Mouse (Mus musculus): ENCODE measurements at regions not wholly inside any gene's neighbourhood (a gene's known extent, or its start where the extent isn't known, plus 50 kb on each side); places are given as distances from the start of the nearest gene placed in this dataset.

DNA sequence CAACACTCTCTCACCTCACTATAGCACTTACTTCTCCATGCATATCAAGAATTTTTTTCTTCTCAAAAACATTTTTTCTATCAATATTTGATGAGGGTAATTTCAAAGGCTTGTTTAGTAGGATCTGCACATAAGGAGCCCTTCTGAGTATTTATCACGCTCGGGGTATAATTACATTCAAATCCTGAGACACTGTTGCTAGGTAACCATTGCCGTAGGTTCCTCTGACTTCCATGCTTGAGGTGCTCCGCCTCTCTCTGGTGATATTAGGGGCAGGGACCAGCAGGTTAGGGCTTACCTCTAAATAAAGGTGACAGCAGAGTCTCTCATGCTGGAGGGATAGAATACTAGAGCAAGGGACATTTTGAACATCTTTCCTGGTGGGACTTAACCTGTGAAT lies 54.4 kb upstream of the 9630041A04Rik start:
- Histone ChIP-seq H3K4me1 (ENCODE audit: control insufficient read depth in 1 of 2, insufficient read depth in 2 of 2, low read length in 2 of 2) (no peaks in the 10 kb centered on the region), H3K27ac (ENCODE audit: control insufficient read depth, low read depth, low read length) (no peak overlapping the region), H3K4me3 (ENCODE audit: control insufficient read depth in 1 of 2, insufficient read depth in 1 of 2, low read depth in 2 of 2, low read length in 2 of 2) (no peak overlapping the region), H3K9ac (ENCODE audit: control insufficient read depth, low read depth, low read length, poor library complexity, severe bottlenecking) (no peak overlapping the region), H3K79me2 (ENCODE audit: control insufficient read depth, insufficient read depth, low read length, poor library complexity) (no peaks in the 10 kb centered on the region), H3K9me3 (replicated peaks; ENCODE audit: insufficient read depth, low read length) (no peaks in the 10 kb centered on the region), H3K36me3 (ENCODE audit: control insufficient read depth in 1 of 2, insufficient read depth in 2 of 2, low read length in 2 of 2) (no peaks in the 10 kb centered on the region), H3K27me3 (ENCODE audit: control insufficient read depth in 1 of 2, insufficient read depth in 2 of 2, low read length in 2 of 2) (no peaks in the 10 kb centered on the region)
- TF ChIP-seq SIN3A (IDR thresholded peaks at IDR 0.05; ENCODE audit: low read length) = no peak
- no peak for TF ChIP-seq RAD21 (IDR thresholded peaks at IDR 0.05; ENCODE audit: low read depth, low read length)
- TF ChIP-seq JUND (IDR thresholded peaks at IDR 0.05; ENCODE audit: low read depth, low read length) = no peak
- no peak for TF ChIP-seq MEF2A (IDR thresholded peaks at IDR 0.05; ENCODE audit: extremely low read depth, insufficient replicate concordance, low read depth, low read length, poor library complexity, severe bottlenecking)
- no peak for TF ChIP-seq CHD2 (IDR thresholded peaks at IDR 0.05; ENCODE audit: low read length)
- no peak for TF ChIP-seq NRF1 (IDR thresholded peaks at IDR 0.05; ENCODE audit: insufficient read depth, low read depth, low read length, poor library complexity, severe bottlenecking)
- no peak for TF ChIP-seq ELF1 (IDR thresholded peaks at IDR 0.05; ENCODE audit: low read depth, low read length)
- TF ChIP-seq KAT2A (conservative IDR thresholded peaks at IDR 0.05; ENCODE audit: low read depth, low read length) = no peak
- TF ChIP-seq GATA1 (IDR thresholded peaks at IDR 0.05; ENCODE audit: low read depth, low read length) = no peak
- no peak for TF ChIP-seq NELFE (IDR thresholded peaks at IDR 0.05; ENCODE audit: low read depth, low read length)
- no peak for TF ChIP-seq CTCF (IDR thresholded peaks at IDR 0.05 in 2 of 3, conservative IDR thresholded peaks at IDR 0.05 in 1 of 3; ENCODE audit: control insufficient read depth in 1 of 3, insufficient read depth in 1 of 3, low read depth in 2 of 3, low read length in 3 of 3, poor library complexity in 1 of 3, severe bottlenecking in 1 of 3)
- TF ChIP-seq USF1 (IDR thresholded peaks at IDR 0.05; ENCODE audit: low read depth, low read length) = no peak
- TF ChIP-seq MYC (IDR thresholded peaks at IDR 0.05; ENCODE audit: low read depth, low read length) = no peak
- no peak for TF ChIP-seq MAX (IDR thresholded peaks at IDR 0.05; ENCODE audit: low read length)
- no peak for TF ChIP-seq HCFC1 (IDR thresholded peaks at IDR 0.05; ENCODE audit: low read depth, low read length)
- TF ChIP-seq MXI1 (IDR thresholded peaks at IDR 0.05; ENCODE audit: low read depth, low read length) = no peak
- no peak for TF ChIP-seq POLR2AphosphoS5 (IDR thresholded peaks at IDR 0.05; ENCODE audit: borderline replicate concordance, low read depth, low read length)
- DNase-seq (ENCODE audit: low read depth, low spot score) = no peak

DNA sequence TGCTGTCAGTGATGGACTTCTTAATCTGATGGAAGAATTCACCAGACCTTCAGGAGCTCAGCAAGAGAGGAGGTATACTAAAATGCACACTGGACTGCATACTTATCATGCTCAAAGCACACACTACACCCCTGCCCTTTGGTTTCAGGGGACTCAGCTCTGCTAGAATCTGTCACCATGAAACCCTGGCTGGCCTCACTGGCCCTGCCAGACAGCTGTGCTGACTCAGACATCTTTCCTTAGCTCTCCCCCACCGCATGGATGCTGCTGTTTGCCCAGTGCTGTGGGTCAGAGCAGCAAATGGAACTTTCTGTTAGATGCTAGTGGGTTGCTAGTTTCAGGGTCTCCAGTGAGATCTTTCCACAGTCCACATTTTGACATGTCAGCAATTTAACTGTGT lies 64.9 kb upstream of the 9630041A04Rik start:
- no peak overlapping the region for H3K27ac ChIP-seq (ENCODE audit: control insufficient read depth, low read depth, low read length)
- DNase-seq (ENCODE audit: low read depth, low spot score) = no peak
- no peaks in the 10 kb centered on the region for H3K9me3 ChIP-seq (replicated peaks; ENCODE audit: insufficient read depth, low read length)
- no peak overlapping the region for H3K4me3 ChIP-seq (ENCODE audit: control insufficient read depth in 1 of 2, insufficient read depth in 1 of 2, low read depth in 2 of 2, low read length in 2 of 2)
- H3K9ac ChIP-seq (ENCODE audit: control insufficient read depth, low read depth, low read length, poor library complexity, severe bottlenecking) = no peak overlapping the region
- no peaks in the 10 kb centered on the region for H3K36me3 ChIP-seq (ENCODE audit: control insufficient read depth in 1 of 2, insufficient read depth in 2 of 2, low read length in 2 of 2)
- TF ChIP-seq USF2 (IDR thresholded peaks at IDR 0.05; ENCODE audit: borderline replicate concordance in 1 of 2, insufficient read depth in 1 of 2, low read depth in 1 of 2, low read length in 2 of 2) (no peak), TAL1 (IDR thresholded peaks at IDR 0.05; ENCODE audit: low read length) (no peak), HCFC1 (IDR thresholded peaks at IDR 0.05; ENCODE audit: low read depth, low read length) (no peak), MAFK (IDR thresholded peaks at IDR 0.05; ENCODE audit: borderline replicate concordance, low read depth, low read length) (no peak), RCOR1 (IDR thresholded peaks at IDR 0.05; ENCODE audit: low read depth, low read length) (no peak)
- H3K27me3 ChIP-seq (ENCODE audit: control insufficient read depth in 1 of 2, insufficient read depth in 2 of 2, low read length in 2 of 2) = no peaks in the 10 kb centered on the region
- no peaks in the 10 kb centered on the region for H3K4me1 ChIP-seq (ENCODE audit: control insufficient read depth in 1 of 2, insufficient read depth in 2 of 2, low read length in 2 of 2)
- no peaks in the 10 kb centered on the region for H3K79me2 ChIP-seq (ENCODE audit: control insufficient read depth, insufficient read depth, low read length, poor library complexity)

Measured in MEL (cell line).